Mouse (Mus musculus) right cerebral cortex, postnatal 36 days (tissue): ENCODE measurements around the gene Creb3l2.

ENCODE experiments used
- DNase-seq, 2 experiments: peaks; one replicate each; pipeline ENCODE4 v3.0.0; 2022; ENCODE audit warnings: low spot score in 2 of 2, mixed read lengths in 1 of 2

The Creb3l2 gene

DNA sequence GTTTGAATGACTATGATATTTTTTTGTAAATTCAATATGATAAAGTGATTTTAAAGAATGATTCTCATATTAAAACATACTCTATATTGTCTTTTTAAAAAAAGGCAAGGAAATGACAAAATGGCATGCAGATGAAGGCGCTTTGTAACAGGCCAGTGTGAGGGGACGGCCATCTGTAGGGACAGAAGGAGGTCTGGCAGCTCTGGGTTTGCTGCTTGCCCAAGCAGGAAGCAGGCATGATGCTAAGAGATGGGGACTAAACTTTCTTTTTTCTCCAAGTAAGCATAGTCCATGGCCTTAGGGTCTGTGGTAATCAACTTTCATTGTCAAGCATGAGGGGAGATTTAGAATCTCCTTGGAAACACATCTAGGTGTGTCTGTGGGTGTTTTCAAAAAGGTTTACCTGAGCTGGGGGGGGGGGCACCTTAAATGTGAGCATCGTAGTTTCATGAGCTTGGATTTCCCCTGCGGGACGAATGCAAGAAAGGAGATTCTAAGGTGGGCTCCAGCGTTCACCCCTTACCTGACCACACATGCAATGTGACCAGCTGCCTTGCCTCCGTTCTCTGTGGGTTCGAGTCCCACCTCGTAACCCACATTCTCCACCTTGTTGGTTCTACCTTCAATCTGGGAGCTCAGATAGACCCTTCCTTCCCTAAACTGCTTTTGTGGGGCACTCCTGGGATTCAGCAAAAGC is 115.9 kb downstream of the Creb3l2 start:
- DNase-seq = no peak

DNA sequence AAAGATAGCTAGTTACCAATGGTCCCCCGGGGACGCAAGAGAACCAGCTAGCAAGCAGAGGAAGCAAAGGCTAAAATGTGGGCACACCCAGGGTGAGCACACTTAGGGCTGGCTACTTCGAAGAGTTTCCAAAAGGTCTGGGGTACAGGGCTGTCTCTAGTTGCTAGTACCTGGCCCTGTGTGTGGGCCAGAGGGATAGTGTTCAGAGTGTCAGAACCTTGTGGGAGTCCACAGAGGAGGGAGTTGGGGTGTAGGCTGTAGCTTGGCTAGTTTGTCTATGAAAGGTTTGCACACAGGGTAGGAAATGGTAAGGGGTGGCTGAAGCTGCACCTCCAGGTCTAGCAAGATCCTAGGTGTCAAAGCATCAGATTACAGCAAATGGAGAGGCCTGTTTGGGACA is 116.9 kb downstream of the Creb3l2 start:
- DNase-seq = no peak

DNA sequence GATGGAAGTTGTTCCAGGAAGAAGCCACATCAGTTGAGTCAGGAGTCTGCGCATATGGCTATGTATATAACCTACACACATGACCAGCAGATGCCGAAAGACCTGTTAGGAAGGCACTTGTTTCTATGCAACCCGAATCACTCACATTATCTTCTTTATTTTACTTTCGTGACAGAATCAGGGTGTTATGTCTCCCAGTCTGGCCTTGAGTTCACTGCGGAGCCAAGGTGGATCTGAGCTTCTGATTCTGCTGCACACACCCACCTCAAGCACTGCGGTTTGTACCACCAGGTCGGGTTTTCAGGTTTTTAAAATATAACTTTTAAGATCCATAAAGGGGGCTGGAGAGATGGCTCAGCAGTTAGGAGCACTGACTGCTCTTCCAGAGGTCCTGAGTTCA is 119.3 kb downstream of the Creb3l2 start:
- DNase-seq = no peak

DNA sequence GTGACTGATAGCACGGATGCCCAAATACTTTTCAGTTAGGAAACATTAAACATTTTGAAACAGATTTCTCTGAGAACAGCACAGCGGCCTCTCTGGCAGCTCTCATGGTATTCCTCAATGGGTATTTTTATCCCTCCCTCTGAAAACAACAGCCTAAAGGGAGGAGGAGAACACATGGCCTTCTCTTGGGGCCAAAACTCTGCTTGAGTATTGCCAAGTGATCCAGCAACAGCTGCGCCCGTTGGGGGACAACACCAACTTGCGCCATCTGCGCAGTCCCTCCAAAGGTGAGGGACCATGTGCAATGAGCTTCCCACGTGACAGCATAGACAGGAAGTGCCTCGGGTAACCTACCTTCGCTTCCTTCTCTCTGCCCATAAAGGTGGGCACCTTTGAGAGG is 119.9 kb downstream of the Creb3l2 start:
- peak; percentile 40 to 52 for DNase-seq

DNA sequence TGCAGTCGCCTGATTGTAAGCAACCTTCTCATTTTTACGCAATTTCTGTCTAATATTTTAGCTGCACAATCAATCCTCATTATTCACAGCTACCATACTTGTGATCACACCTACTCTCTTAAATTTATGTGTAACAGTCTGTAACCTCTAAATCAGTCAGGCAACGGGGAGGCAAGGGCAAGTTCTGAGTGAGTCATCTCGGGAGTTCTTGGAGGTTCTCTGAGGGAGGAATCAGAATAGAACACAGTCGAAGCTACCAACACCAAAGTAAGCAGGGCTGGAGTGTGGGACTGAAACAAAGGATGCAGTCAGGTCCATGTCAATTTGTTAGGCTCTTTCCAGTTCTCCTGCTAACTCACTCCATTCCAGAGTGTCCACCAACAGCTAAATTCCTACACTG is 124.0 kb downstream of the Creb3l2 start:
- DNase-seq = no peak

DNA sequence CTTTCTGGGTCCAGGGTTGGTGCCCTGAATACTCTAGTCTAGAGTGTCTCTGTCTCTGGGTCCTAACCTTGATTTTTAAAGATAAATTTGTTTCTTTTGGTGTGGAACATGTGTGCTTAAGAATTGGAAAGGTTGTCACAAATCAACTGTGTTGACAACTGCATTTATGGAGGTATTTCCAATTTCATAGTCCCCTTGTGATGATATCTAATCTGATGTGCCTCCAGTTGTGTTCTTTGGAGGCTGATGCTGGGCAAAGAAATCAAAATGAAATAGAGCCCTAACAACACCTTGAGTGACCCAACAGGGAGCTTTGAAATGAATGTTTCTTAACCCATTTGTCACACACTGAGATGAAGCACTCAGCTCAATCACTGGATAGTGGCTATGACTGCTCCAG is 126.5 kb downstream of the Creb3l2 start:
- no peak for DNase-seq

DNA sequence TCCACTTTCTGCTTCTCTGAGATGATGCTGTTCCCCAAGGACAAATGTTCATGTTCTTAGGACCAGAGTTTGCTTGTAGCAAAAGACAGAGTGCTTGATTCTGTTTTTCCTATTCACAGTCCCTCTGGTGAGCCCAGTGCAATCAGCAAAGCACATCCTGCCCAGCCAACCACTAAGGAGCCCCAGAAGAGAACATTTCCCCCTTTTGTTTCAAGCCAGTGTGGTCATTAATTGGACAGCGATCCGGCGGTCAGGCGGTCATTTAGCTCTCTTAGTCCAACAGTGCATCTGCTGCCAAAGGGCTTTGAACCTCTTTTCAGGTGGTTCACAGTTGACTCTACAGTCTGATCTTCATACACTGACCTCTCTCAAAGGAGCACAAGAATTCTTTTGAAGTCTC is 131.3 kb downstream of the Creb3l2 start:
- DNase-seq = no peak

DNA sequence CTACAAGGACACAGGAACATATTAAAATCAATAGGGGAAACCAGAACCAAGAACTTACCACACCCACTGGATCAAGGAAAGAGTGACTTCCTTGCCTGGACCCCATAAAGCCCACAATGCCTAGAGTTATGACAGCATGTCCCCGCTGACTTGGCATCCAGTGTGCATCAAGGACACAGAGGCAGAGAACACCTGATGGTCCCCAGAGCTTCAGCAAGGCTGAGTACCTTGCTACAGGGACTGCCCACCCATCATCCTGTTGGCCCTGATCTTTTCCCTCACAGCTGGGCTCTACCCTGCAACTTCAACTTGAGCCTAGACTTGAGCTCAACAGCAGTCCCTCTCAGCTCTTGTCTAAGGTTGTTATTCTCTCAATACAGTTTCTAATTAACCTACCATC is 135.3 kb downstream of the Creb3l2 start:
- DNase-seq = no peak

DNA sequence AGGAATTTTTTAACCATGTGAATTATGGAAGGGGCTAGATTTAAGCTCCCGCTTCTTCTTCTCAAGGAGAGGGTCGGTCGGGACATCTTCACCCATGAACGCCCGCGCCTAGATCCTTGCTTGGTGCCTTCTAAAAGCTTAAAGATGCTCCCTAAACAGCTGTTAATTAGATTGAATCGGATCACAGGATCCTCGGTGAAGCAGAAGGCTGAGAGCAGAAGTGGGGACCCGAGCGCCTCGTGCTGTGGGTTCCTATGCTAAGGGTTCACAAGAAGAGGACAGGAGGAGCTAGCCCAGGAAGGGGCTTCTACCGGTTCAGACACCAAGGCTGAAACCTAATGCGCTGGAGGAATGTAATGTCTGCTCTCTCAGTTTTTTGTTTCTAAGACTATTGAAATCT is 141.5 kb downstream of the Creb3l2 start:
- no peak for DNase-seq

DNA sequence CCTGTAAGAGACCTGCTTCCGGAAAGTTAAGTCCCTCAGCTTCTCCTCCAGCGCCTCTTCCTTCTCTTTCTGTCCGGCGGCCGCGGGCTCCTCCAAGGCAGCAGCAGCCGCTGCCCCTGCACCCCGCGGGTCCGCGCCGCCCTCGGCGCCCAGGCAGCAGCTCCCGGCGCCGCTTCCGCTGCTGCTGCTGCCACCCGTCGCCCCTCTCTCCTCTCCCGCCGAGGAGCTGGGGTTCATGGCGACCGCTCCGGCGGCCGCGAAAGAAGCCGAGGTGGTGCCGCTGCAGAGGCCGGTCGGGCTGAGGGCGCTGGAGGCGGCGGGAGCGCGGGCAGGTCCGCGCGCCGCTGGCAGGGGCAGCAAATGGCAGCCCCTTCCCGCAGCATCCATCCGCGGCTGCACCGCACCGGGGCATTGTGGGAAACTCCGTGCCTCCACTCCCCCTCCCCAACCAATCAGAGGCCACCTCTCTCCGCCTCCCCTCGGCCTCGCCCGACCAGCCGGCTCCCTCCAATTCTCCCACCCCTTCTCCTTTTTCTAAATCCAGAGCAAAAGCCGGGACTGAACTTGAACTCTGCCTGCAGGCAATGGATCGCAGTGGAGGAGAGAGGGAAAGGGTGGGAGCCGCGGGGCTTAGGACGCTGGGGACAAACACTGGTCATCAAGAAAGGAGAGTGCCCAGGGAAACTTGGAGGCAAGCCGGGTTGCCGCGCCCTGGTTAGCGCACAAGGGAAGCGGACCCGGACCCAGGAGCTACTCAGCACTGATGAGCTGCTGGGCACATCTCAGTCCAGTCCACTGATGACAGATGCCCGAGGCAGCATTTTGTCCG is 142.2 kb downstream of the Creb3l2 start, which contains the start of gene Dgki:
Dgki (minus strand) TSS at position 623 of the 829 bp plus-strand sequence.
- peak; percentile 82 to 88 for DNase-seq

DNA sequence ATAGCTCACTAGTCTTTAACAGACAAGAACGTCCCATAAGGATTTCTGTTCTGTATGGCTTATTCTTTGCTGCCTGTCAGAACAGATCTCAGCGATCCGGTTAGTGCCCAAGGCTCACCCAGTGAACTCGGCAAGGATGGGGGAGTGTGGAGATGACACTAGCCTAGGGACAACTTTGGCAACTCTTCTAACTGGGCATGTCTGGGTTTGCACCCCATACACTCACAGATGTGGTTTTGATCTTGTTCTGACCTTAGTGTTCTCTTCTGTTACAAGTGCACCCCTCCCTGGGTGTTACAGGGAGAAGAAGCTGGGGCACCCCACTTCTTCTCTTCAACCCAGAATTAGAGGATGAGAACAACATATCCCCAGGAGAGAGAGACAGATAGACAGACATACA is 143.0 kb downstream of the Creb3l2 start:
- DNase-seq = no peak

DNA sequence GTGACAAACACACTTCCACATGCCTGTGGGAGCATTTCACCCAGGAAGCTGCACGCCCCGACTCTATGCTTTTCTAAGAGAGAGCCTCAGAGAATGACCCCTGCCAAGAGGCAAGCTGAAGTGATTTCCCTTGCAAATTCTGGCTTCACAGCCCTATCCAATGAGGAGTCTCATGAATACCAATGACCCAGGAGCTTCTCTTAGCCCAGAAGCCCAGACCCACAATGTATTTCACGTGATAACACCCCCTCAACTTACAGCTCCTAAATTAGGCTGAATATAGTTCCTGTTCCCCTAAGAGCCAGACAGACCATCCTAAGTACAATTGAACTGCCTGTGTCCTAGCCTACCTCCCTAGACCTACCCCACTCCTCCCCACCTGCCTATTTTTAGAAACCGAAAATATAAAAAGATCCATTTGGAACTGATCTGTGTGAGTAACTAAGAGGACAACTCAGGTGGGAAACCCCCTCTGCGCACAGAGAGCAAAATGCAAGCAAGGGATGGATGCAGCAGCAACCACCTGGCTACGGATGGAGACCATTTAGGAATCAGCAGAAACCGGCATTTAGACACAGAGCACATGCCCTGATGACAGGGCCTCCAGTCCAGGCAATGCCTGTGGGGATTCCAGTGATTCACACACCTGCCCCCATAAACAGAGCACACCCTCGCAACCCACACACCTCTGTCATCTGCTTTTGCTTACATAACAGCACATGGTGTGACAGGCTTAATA is 144.0 kb downstream of the Creb3l2 start:
- no peak for DNase-seq

DNA sequence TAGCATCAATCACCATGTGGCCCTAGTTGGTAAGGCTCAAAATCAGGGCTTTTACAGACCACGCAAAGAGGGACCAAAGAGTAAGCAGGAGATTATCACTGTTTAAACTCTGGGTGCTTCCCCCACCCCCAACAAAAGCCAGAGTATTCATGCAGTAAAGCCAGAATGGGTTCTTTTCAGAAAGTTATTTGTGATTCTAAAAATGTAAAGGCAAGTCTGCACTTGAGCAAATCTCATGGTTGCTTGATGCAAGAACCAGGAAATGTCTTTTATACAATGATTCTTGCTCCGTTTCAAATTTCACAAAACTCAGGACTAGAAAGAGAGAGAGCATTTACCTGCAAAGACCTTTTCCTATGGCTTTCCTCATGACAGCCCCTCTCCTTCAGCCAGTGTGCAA is 149.9 kb downstream of the Creb3l2 start:
- no peak for DNase-seq

DNA sequence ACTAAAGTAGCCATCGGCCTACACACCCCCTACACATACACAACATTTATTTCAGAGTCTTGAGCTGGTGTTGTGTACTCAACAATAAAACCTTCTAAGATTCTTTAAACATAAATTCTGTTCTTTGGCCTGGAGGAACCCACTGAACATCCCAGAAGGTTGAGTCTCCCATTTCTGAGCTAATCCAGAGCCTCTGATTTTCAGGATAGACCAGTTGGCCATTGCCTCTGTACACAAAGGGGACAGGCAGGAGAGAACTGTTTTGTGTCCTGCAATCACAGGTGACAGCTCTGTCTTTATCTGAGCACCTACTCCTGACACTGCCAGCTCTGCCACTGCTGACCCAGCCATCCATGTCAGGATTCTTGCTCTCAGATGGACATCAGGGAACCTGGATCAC is 150.8 kb downstream of the Creb3l2 start:
- DNase-seq = no peak

DNA sequence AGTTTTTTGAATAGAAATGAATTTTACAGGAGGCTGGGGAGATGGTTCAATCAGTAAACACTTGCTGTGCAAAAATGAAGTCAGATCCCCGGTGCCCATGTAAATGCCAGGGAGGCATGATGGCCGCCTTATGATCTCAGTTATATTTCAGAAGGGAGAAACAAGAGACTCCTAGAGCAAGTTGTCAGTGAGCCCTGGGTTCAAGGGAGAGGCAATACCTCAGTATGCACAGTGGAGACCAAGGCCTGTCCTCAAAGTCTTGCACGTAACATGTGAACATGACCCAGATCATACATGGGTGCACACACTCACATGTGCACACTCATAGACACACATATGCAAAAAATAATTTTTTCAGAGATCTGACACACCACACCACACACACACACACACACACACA is 151.3 kb downstream of the Creb3l2 start:
- no peak for DNase-seq

DNA sequence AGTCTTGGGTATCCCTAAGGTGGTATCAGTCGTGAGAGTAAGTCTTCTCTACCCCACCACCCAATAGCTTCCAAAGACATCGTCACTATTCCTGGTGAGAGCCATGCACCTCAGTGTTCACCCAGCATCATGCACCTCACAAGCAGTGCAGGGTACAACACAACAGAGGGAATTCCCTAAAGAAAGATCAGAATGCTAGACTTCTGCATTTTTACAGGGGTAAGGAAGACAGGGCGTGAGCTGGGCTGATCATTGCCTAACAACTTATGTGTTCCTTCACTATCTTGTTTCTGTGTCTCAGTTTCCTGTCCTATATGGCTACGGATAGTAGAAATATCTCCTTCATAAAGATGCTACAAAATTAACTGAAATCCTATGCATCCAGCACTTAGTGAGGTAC is 155.8 kb downstream of the Creb3l2 start:
- DNase-seq = no peak

DNA sequence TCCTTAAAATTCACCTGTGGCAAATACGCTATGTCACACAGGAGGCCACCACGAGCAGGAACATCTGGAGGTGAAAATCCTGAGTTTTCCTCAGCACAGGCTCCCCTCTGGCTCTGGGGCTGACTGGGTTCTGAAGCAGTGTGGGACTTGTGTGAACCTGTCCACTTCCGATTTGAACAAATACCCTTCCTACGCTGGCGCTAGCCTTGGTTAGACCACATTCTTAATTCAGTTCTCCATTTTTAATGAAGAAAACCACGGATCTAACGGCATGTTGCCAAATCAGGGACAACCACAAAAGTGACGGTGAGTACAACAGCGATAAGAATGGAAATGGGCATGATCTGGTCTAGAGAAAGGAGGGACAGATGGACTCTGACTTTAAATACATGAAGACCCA is 157.1 kb downstream of the Creb3l2 start:
- DNase-seq = no peak

DNA sequence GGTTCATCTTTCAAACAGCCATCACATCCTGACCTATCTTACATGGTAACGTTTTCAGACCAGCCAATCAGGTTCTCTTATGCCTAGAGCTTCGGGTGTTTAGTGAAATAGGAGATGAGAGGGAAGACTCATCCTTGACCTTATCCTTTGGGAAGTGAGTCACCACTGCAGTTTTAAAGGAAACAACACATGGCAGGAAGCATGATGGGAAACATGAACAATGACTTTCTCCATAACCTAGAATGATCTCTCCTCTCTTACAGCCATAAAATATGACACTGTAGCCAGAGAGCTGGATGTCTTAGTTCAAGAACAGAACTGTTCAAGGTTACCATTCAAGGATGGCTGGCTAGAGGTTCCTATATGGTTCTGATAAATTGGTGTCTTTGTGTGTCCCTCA is 158.6 kb downstream of the Creb3l2 start:
- DNase-seq = no peak

DNA sequence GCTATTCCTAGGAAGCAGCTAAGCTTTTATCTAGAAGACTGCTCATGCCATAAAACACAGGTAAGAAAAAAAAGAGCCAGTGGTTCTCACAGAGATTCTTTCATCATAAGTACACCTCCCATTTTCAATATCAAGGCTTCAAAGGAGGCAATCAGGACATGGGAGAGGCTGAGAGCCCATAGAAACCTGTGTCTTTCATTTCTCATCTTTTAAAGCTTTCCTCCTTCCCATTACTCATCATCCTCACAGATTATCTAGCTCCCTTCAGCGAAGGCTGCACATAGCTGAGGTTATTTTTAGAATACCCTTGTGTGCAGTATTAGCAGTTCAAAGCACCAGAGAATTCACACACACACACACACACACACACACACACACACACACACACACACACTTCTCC is 159.3 kb downstream of the Creb3l2 start:
- DNase-seq = no peak
